In the genomic region with DNA sequence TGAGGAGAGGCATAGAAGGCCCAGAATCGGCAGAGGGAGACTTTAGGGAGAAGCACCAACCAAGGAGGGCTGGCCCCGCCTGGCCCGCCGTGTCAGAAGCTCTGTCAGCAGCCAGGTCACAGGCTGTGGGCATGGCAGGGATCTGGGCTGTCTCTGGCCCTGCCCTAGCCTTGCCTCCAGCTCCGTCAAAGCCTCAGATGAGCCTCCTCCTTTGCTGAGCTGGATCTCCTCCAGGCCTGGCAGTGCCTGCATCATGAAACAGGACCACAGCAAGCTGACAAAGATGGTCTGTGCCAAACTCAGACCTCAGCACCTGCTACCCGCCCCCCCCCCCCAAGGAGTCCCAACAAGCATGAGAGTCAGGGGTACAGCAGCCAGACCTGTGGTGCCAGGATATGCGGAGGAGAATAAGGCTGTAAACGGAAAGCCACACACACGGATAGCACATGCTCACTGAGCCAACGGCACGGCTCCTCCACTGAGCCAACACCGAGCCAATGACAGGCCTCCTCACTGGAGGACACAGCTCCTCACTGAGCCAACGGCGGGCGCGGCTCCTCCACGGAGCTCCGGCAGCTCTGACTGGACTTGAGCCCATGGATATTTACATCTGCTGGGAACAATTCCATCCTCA, we compare ENCODE assay signal across 12 mouse cellular contexts. TPM values are rescaled to one million over a fixed set of nuclear protein-coding genes. Genes with fewer than 3 reads are reported as not detected.
DNase-seq lines count a peak whose midpoint lies in the region; ATAC-seq lines count a peak whose summit lies in the region.
"Had no signal": no experiment of that assay in that cellular context is flagged by ENCODE, and none has a peak within 500 bp of the region (broad histone marks: within the 10 kb centered on the region; RNA-seq: fewer than 3 reads in every experiment).

No protein-coding gene starts in this region.

- no peak for DNase-seq in hindbrain, embryonic 14.5 days (ENCODE audit: low spot score)
- no peak for DNase-seq in hindbrain, embryonic 10.5 days (ENCODE audit: low spot score)
- peak; percentile 2 for DNase-seq in NIH3T3 (ENCODE audit: low read depth)
- DNase-seq in cerebellum, postnatal 14 days: peak; percentile 93 to 94
- DNase-seq in left cerebral cortex, postnatal 25 days (ENCODE audit: low spot score in 2 of 2): peak; percentile 17 to 74
- no peak for DNase-seq in heart, adult 8-10 months (ENCODE audit: low spot score)
- DNase-seq: thymus, postnatal 25 days had no signal

- H3K27me3 ChIP-seq in hindbrain, embryonic 14.5 days (ENCODE audit: control insufficient read depth, insufficient read depth, low read length): 0 out of 2 replicates have a peak, but pooled peaks cover 2% of the 10 kb centered on the region
- H3K27me3 ChIP-seq in hindbrain, embryonic 10.5 days (ENCODE audit: insufficient read depth, poor library complexity, severe bottlenecking): peaks cover 28% of the 10 kb centered on the region
- peaks cover 20% of the 10 kb centered on the region for H3K27me3 ChIP-seq in heart, embryonic 11.5 days (ENCODE audit: control insufficient read depth, insufficient read depth, low read length)

- H3K4me1 ChIP-seq in hindbrain, embryonic 14.5 days (replicated peaks; ENCODE audit: control insufficient read depth, insufficient read depth, low read length): no peaks in the 10 kb centered on the region
- peaks cover 8% of the 10 kb centered on the region for H3K4me1 ChIP-seq in hindbrain, embryonic 10.5 days (replicated peaks)
- H3K4me1 ChIP-seq in heart, embryonic 11.5 days (ENCODE audit: control insufficient read depth, insufficient read depth, low read length): no peaks in the 10 kb centered on the region

- 48% methylated on average over 18 of the region's 18 CpGs for WGBS in hindbrain, embryonic 14.5 days
- 66% methylated on average over 18 of the region's 18 CpGs for WGBS in hindbrain, embryonic 10.5 days
- 58% methylated on average over 18 of the region's 18 CpGs for WGBS in heart, embryonic 11.5 days (ENCODE audit: insufficient replicate concordance)

- peak; percentile 59; the same call in 1 of the 2 replicates for ATAC-seq in hindbrain, embryonic 14.5 days (ENCODE audit: low FRiP score)
- no peak for ATAC-seq in activated CD4-positive, CD25-positive, alpha-beta regulatory T cell, adult 4 months
- ATAC-seq in heart, embryonic 11.5 days (replicated peaks; ENCODE audit: insufficient number of reproducible peaks, low FRiP score, low TSS enrichment): no peak; the same call in 1 of the 2 replicates
- ATAC-seq: intestine, embryonic 16.5 days had no signal

- intact Hi-C loops in left cerebral cortex, postnatal 25 days (cut with DNase I): loop anchor here (5.0 kb wide), 1 partner anchor 82 kb away; the partner anchor contains the start of gene Smim1

- no peak overlapping the region for H3K27ac ChIP-seq in hindbrain, embryonic 14.5 days
- H3K27ac ChIP-seq in hindbrain, embryonic 10.5 days: no peak overlapping the region
- no peak overlapping the region for H3K27ac ChIP-seq in heart, embryonic 11.5 days (ENCODE audit: low read depth, low read length)
- H3K27ac ChIP-seq: limb, embryonic 15.5 days had no signal

- H3K9ac ChIP-seq in hindbrain, embryonic 14.5 days: no peak overlapping the region
- no peak overlapping the region for H3K9ac ChIP-seq in heart, embryonic 11.5 days (ENCODE audit: low read depth, low read length)
- H3K9ac ChIP-seq: limb, embryonic 15.5 days had no signal

- no peak overlapping the region for H3K4me2 ChIP-seq in hindbrain, embryonic 14.5 days (replicated peaks)
- H3K4me2 ChIP-seq in heart, embryonic 11.5 days: no peak overlapping the region
- H3K4me2 ChIP-seq: limb, embryonic 15.5 days had no signal

- no peaks in the 10 kb centered on the region for H3K36me3 ChIP-seq in hindbrain, embryonic 14.5 days (replicated peaks; ENCODE audit: control insufficient read depth, insufficient read depth)
- H3K36me3 ChIP-seq in hindbrain, embryonic 10.5 days: no peaks in the 10 kb centered on the region
- no peaks in the 10 kb centered on the region for H3K36me3 ChIP-seq in heart, embryonic 11.5 days (ENCODE audit: control insufficient read depth, insufficient read depth, low read length)
- H3K36me3 ChIP-seq: limb, embryonic 15.5 days had no signal

- H3K4me3 ChIP-seq in hindbrain, embryonic 14.5 days (replicated peaks; ENCODE audit: low read length): no peak overlapping the region
- no peak overlapping the region for H3K4me3 ChIP-seq in hindbrain, embryonic 10.5 days
- no peak overlapping the region for H3K4me3 ChIP-seq in heart, embryonic 11.5 days (ENCODE audit: low read depth, low read length)
- H3K4me3 ChIP-seq: limb, embryonic 15.5 days had no signal

- H3K9me3 ChIP-seq in hindbrain, embryonic 14.5 days (ENCODE audit: control insufficient read depth, low read length): no peaks in the 10 kb centered on the region
- no peaks in the 10 kb centered on the region for H3K9me3 ChIP-seq in hindbrain, embryonic 10.5 days
- H3K9me3 ChIP-seq in heart, embryonic 11.5 days (replicated peaks; ENCODE audit: control insufficient read depth, low read length): no peaks in the 10 kb centered on the region
- H3K9me3 ChIP-seq: limb, embryonic 15.5 days had no signal

RNA-seq across cellular contexts. Expression of gene Trp73, which starts 30.7 kb away (rescaled TPM):
- polyA plus RNA-seq in hindbrain, embryonic 14.5 days (2014; fragmentation: Nextera tagmentation; extraction: Ambion mirVana): 0.68 and 0.96 TPM in 2 replicates
- polyA plus RNA-seq in hindbrain, embryonic 10.5 days (2016; fragmentation: Nextera tagmentation; extraction: Ambion mirVana): 1.8 and 2.7 TPM in 2 replicates
- total RNA-seq in left cerebral cortex, postnatal 25 days (2021): under 1 TPM; 0.30 to 0.50 TPM
- total RNA-seq in heart, adult 8-10 months (2022): not detected
- not detected for polyA plus RNA-seq in activated CD4-positive, CD25-positive, alpha-beta regulatory T cell, adult 4 months (2017; shearing (Covaris generic))
- not detected in 2 replicates for polyA plus RNA-seq in heart, embryonic 11.5 days (2014; fragmentation: Nextera tagmentation; extraction: Ambion mirVana)
- total RNA-seq: granulocyte monocyte progenitor cell, adult 5-6 weeks had no signal

RNA-seq across cellular contexts. Expression of gene Wrap73, which starts 32.8 kb away (rescaled TPM):
- polyA plus RNA-seq in hindbrain, embryonic 14.5 days (2014; fragmentation: Nextera tagmentation; extraction: Ambion mirVana): 35.3 and 36.3 TPM in 2 replicates
- 44.3 and 52.6 TPM in 2 replicates for polyA plus RNA-seq in hindbrain, embryonic 10.5 days (2016; fragmentation: Nextera tagmentation; extraction: Ambion mirVana)
- total RNA-seq in left cerebral cortex, postnatal 25 days (2021): 10 to 100 TPM; 30.7 to 34.8 TPM
- 10 to 100 TPM; 11.9 to 14.6 (median 12.7) TPM for total RNA-seq in heart, adult 8-10 months (2022)
- 10 to 100 TPM; 24.9 to 31.7 TPM for polyA plus RNA-seq in activated CD4-positive, CD25-positive, alpha-beta regulatory T cell, adult 4 months (2017; shearing (Covaris generic))
- 22.1 and 26.5 TPM in 2 replicates for polyA plus RNA-seq in heart, embryonic 11.5 days (2014; fragmentation: Nextera tagmentation; extraction: Ambion mirVana)

RNA-seq across cellular contexts. Expression of gene Tprgl, which starts 51.1 kb away (rescaled TPM):
- 203 and 222 TPM in 2 replicates for polyA plus RNA-seq in hindbrain, embryonic 14.5 days (2014; fragmentation: Nextera tagmentation; extraction: Ambion mirVana)
- 122 and 150 TPM in 2 replicates for polyA plus RNA-seq in hindbrain, embryonic 10.5 days (2016; fragmentation: Nextera tagmentation; extraction: Ambion mirVana)
- total RNA-seq in left cerebral cortex, postnatal 25 days (2021): 100 to 1,000 TPM; 151 to 153 TPM
- 100 to 1,000 TPM; 125 to 142 (median 127) TPM for total RNA-seq in heart, adult 8-10 months (2022)
- 10 to 100 TPM; 24.7 to 26.7 TPM for polyA plus RNA-seq in activated CD4-positive, CD25-positive, alpha-beta regulatory T cell, adult 4 months (2017; shearing (Covaris generic))
- polyA plus RNA-seq in heart, embryonic 11.5 days (2014; fragmentation: Nextera tagmentation; extraction: Ambion mirVana): 125 and 135 TPM in 2 replicates

Comparison
In these comparisons a context has a peak if more than half of its experiments do, and no peak if none do; other contexts are left out.
1. DNase-seq: peak in NIH3T3 (single experiment), cerebellum, postnatal 14 days (2 of 2) and left cerebral cortex, postnatal 25 days (2 of 2); none in hindbrain, embryonic 14.5 days (single experiment), hindbrain, embryonic 10.5 days (single experiment) and heart, adult 8-10 months (single experiment).